ENCODE assay signal across 11 mouse cellular contexts in genomic region chr3:88473020-88473419, GRCm38 (mm10). TPM values are rescaled to one million over a fixed set of nuclear protein-coding genes. Genes with fewer than 3 reads are reported as not detected.
A peak's percentile ranks its signal among the peaks of the same experiment; 100 is the strongest.
DNase-seq lines count a peak whose midpoint lies in the region; ATAC-seq lines count a peak whose summit lies in the region.
"Had no signal": no experiment of that assay in that cellular context is flagged by ENCODE, and none has a peak within 500 bp of the region (broad histone marks: within the 10 kb centered on the region; RNA-seq: fewer than 3 reads in every experiment).

No protein-coding gene starts in this region.

- H3K27ac ChIP-seq in lung, embryonic 16.5 days (ENCODE audit: low read length) = no peak overlapping the region
- peak overlapping the region; percentile 57; the same call in 1 of the 2 replicates for H3K27ac ChIP-seq in embryonic facial prominence, embryonic 12.5 days
- H3K27ac ChIP-seq in hindbrain, embryonic 13.5 days = peak overlapping the region; percentile 44; the same call in 1 of the 2 replicates
- H3K27ac ChIP-seq in neural tube, embryonic 14.5 days (ENCODE audit: low read depth, low read length) = no peak overlapping the region
- no peak overlapping the region for H3K27ac ChIP-seq in heart, embryonic 12.5 days (ENCODE audit: poor library complexity, severe bottlenecking)
- H3K27ac ChIP-seq: liver, embryonic 12.5 days had no signal

- no peak overlapping the region for H3K9ac ChIP-seq in lung, embryonic 16.5 days (ENCODE audit: low read length)
- no peak overlapping the region for H3K9ac ChIP-seq in embryonic facial prominence, embryonic 12.5 days
- no peak overlapping the region for H3K9ac ChIP-seq in hindbrain, embryonic 13.5 days
- no peak overlapping the region for H3K9ac ChIP-seq in neural tube, embryonic 14.5 days (replicated peaks; ENCODE audit: low read depth, low read length)
- no peak overlapping the region for H3K9ac ChIP-seq in heart, embryonic 12.5 days
- H3K9ac ChIP-seq: liver, embryonic 12.5 days had no signal

- H3K9me3 ChIP-seq in lung, embryonic 16.5 days (ENCODE audit: control insufficient read depth, low read length) = peaks cover 3% of the 10 kb centered on the region; the same call in 1 of the 2 replicates
- no peaks in the 10 kb centered on the region for H3K9me3 ChIP-seq in embryonic facial prominence, embryonic 12.5 days
- no peaks in the 10 kb centered on the region for H3K9me3 ChIP-seq in hindbrain, embryonic 13.5 days
- H3K9me3 ChIP-seq in neural tube, embryonic 14.5 days (ENCODE audit: control insufficient read depth, low read length) = no peaks in the 10 kb centered on the region
- 0 out of 2 replicates have a peak, but pooled peaks cover 4% of the 10 kb centered on the region for H3K9me3 ChIP-seq in heart, embryonic 12.5 days (replicated peaks)
- H3K9me3 ChIP-seq: liver, embryonic 12.5 days had no signal

- WGBS in lung, embryonic 16.5 days = 35% methylated on average over 5 of the region's 5 CpGs
- WGBS in embryonic facial prominence, embryonic 12.5 days = 13% methylated on average over 5 of the region's 5 CpGs
- 24% methylated on average over 5 of the region's 5 CpGs for WGBS in hindbrain, embryonic 13.5 days
- WGBS in neural tube, embryonic 14.5 days = 24% methylated on average over 5 of the region's 5 CpGs
- 38% methylated on average over 5 of the region's 5 CpGs for WGBS in heart, embryonic 12.5 days

- H3K27me3 ChIP-seq in lung, embryonic 16.5 days (ENCODE audit: control insufficient read depth, insufficient read depth, low read depth, low read length) = no peaks in the 10 kb centered on the region
- H3K27me3 ChIP-seq in embryonic facial prominence, embryonic 12.5 days = no peaks in the 10 kb centered on the region
- 0 out of 2 replicates have a peak, but pooled peaks cover 4% of the 10 kb centered on the region for H3K27me3 ChIP-seq in hindbrain, embryonic 13.5 days
- no peaks in the 10 kb centered on the region for H3K27me3 ChIP-seq in neural tube, embryonic 14.5 days (ENCODE audit: control insufficient read depth, insufficient read depth, low read length)
- peaks cover 3% of the 10 kb centered on the region; the same call in 1 of the 2 replicates for H3K27me3 ChIP-seq in heart, embryonic 12.5 days (replicated peaks)

- no peak overlapping the region for H3K4me3 ChIP-seq in lung, embryonic 16.5 days (ENCODE audit: low read length)
- H3K4me3 ChIP-seq in embryonic facial prominence, embryonic 12.5 days = no peak overlapping the region
- H3K4me3 ChIP-seq in hindbrain, embryonic 13.5 days = no peak overlapping the region
- H3K4me3 ChIP-seq in neural tube, embryonic 14.5 days (ENCODE audit: low read depth, low read length) = no peak overlapping the region
- H3K4me3 ChIP-seq in heart, embryonic 12.5 days = no peak overlapping the region
- H3K4me3 ChIP-seq: liver, embryonic 12.5 days had no signal

- DNase-seq in lung, adult 18-20 months = no peak
- no peak for DNase-seq in cerebellum, postnatal 25 days
- DNase-seq: adrenal gland, postnatal 10 days; cerebellum, adult 2 months; thymus, adult 2 months had no signal

- no peak overlapping the region for H3K4me2 ChIP-seq in lung, embryonic 16.5 days (ENCODE audit: low read depth, low read length)
- H3K4me2 ChIP-seq in embryonic facial prominence, embryonic 12.5 days (replicated peaks) = no peak overlapping the region
- no peak overlapping the region for H3K4me2 ChIP-seq in hindbrain, embryonic 13.5 days
- H3K4me2 ChIP-seq in neural tube, embryonic 14.5 days (ENCODE audit: low read depth, low read length) = no peak overlapping the region
- H3K4me2 ChIP-seq in heart, embryonic 12.5 days = no peak overlapping the region
- H3K4me2 ChIP-seq: liver, embryonic 12.5 days had no signal

- H3K4me1 ChIP-seq in lung, embryonic 16.5 days (replicated peaks; ENCODE audit: control insufficient read depth, insufficient read depth, low read length) = no peaks in the 10 kb centered on the region; the same call in 1 of the 2 replicates
- H3K4me1 ChIP-seq in embryonic facial prominence, embryonic 12.5 days = peaks cover 5% of the 10 kb centered on the region; the same call in 1 of the 2 replicates
- H3K4me1 ChIP-seq in hindbrain, embryonic 13.5 days (replicated peaks) = peaks cover 11% of the 10 kb centered on the region; the same call in 1 of the 2 replicates
- no peaks in the 10 kb centered on the region for H3K4me1 ChIP-seq in neural tube, embryonic 14.5 days (ENCODE audit: control insufficient read depth, insufficient read depth, low read length)
- H3K4me1 ChIP-seq in heart, embryonic 12.5 days (replicated peaks) = no peaks in the 10 kb centered on the region

- peak; percentile 59 for ATAC-seq in lung, embryonic 16.5 days (ENCODE audit: low read depth)
- no peak for ATAC-seq in embryonic facial prominence, embryonic 12.5 days (ENCODE audit: insufficient number of reproducible peaks, insufficient read depth, low FRiP score, low TSS enrichment)
- ATAC-seq in hindbrain, embryonic 13.5 days (ENCODE audit: low FRiP score) = no peak
- ATAC-seq in neural tube, embryonic 14.5 days (ENCODE audit: low read depth) = peak; percentile 31; the same call in 1 of the 2 replicates
- no peak for ATAC-seq in heart, embryonic 12.5 days (ENCODE audit: insufficient number of reproducible peaks, low FRiP score)
- ATAC-seq: liver, embryonic 12.5 days had no signal

- H3K36me3 ChIP-seq in lung, embryonic 16.5 days (ENCODE audit: control insufficient read depth, insufficient read depth, low read length) = no peaks in the 10 kb centered on the region
- H3K36me3 ChIP-seq in embryonic facial prominence, embryonic 12.5 days = no peaks in the 10 kb centered on the region
- no peaks in the 10 kb centered on the region for H3K36me3 ChIP-seq in hindbrain, embryonic 13.5 days
- no peaks in the 10 kb centered on the region for H3K36me3 ChIP-seq in neural tube, embryonic 14.5 days (ENCODE audit: control insufficient read depth, insufficient read depth, low read length)
- no peaks in the 10 kb centered on the region for H3K36me3 ChIP-seq in heart, embryonic 12.5 days
- H3K36me3 ChIP-seq: liver, embryonic 12.5 days had no signal

RNA-seq across cellular contexts. Expression of gene Sema4a, which starts 12.0 kb away (rescaled TPM):
- 6.3 TPM in 2 replicates for polyA plus RNA-seq in lung, embryonic 16.5 days (2015; fragmentation: Nextera tagmentation; extraction: Ambion mirVana)
- 7.5 and 9.0 TPM in 2 replicates for polyA plus RNA-seq in embryonic facial prominence, embryonic 12.5 days (2016; fragmentation: Nextera tagmentation; extraction: Ambion mirVana)
- polyA plus RNA-seq in hindbrain, embryonic 13.5 days (2015; fragmentation: Nextera tagmentation; extraction: Ambion mirVana) = 25.5 and 27.4 TPM in 2 replicates
- polyA plus RNA-seq in neural tube, embryonic 14.5 days (2014; fragmentation: Nextera tagmentation; extraction: Ambion mirVana) = 20.8 and 21.5 TPM in 2 replicates
- polyA plus RNA-seq in heart, embryonic 12.5 days (2016; fragmentation: Nextera tagmentation; extraction: Ambion mirVana) = 0.92 and 1.3 TPM in 2 replicates

RNA-seq across cellular contexts. Expression of gene Lmna, which starts 36.7 kb away (rescaled TPM):
- 148 and 150 TPM in 2 replicates for polyA plus RNA-seq in lung, embryonic 16.5 days (2015; fragmentation: Nextera tagmentation; extraction: Ambion mirVana)
- 109 and 113 TPM in 2 replicates for polyA plus RNA-seq in embryonic facial prominence, embryonic 12.5 days (2016; fragmentation: Nextera tagmentation; extraction: Ambion mirVana)
- 31.9 and 35.0 TPM in 2 replicates for polyA plus RNA-seq in hindbrain, embryonic 13.5 days (2015; fragmentation: Nextera tagmentation; extraction: Ambion mirVana)
- polyA plus RNA-seq in neural tube, embryonic 14.5 days (2014; fragmentation: Nextera tagmentation; extraction: Ambion mirVana) = 41.0 and 41.4 TPM in 2 replicates
- 108 and 113 TPM in 2 replicates for polyA plus RNA-seq in heart, embryonic 12.5 days (2016; fragmentation: Nextera tagmentation; extraction: Ambion mirVana)

RNA-seq across cellular contexts. Expression of gene Slc25a44, which starts 48.1 kb away (rescaled TPM):
- 15.2 and 16.0 TPM in 2 replicates for polyA plus RNA-seq in lung, embryonic 16.5 days (2015; fragmentation: Nextera tagmentation; extraction: Ambion mirVana)
- polyA plus RNA-seq in embryonic facial prominence, embryonic 12.5 days (2016; fragmentation: Nextera tagmentation; extraction: Ambion mirVana) = 17.0 and 17.3 TPM in 2 replicates
- 32.5 and 32.8 TPM in 2 replicates for polyA plus RNA-seq in hindbrain, embryonic 13.5 days (2015; fragmentation: Nextera tagmentation; extraction: Ambion mirVana)
- polyA plus RNA-seq in neural tube, embryonic 14.5 days (2014; fragmentation: Nextera tagmentation; extraction: Ambion mirVana) = 40.8 and 42.5 TPM in 2 replicates
- 14.1 and 14.3 TPM in 2 replicates for polyA plus RNA-seq in heart, embryonic 12.5 days (2016; fragmentation: Nextera tagmentation; extraction: Ambion mirVana)

RNA-seq across cellular contexts. Expression of gene Mex3a, which starts 59.2 kb away (rescaled TPM):
- 13.1 and 13.5 TPM in 2 replicates for polyA plus RNA-seq in lung, embryonic 16.5 days (2015; fragmentation: Nextera tagmentation; extraction: Ambion mirVana)
- 36.3 and 37.7 TPM in 2 replicates for polyA plus RNA-seq in embryonic facial prominence, embryonic 12.5 days (2016; fragmentation: Nextera tagmentation; extraction: Ambion mirVana)
- 38.9 and 40.0 TPM in 2 replicates for polyA plus RNA-seq in hindbrain, embryonic 13.5 days (2015; fragmentation: Nextera tagmentation; extraction: Ambion mirVana)
- polyA plus RNA-seq in neural tube, embryonic 14.5 days (2014; fragmentation: Nextera tagmentation; extraction: Ambion mirVana) = 34.0 and 35.3 TPM in 2 replicates
- polyA plus RNA-seq in heart, embryonic 12.5 days (2016; fragmentation: Nextera tagmentation; extraction: Ambion mirVana) = 11.8 and 13.9 TPM in 2 replicates

Comparison
In these comparisons a context has a peak if more than half of its experiments do, and no peak if none do; other contexts are left out.
1. ATAC-seq: peak in lung, embryonic 16.5 days (single experiment) and neural tube, embryonic 14.5 days (single experiment); none in embryonic facial prominence, embryonic 12.5 days (single experiment), hindbrain, embryonic 13.5 days (single experiment) and heart, embryonic 12.5 days (single experiment).
2. H3K27ac ChIP-seq: peak in embryonic facial prominence, embryonic 12.5 days (single experiment) and hindbrain, embryonic 13.5 days (single experiment); none in lung, embryonic 16.5 days (single experiment), neural tube, embryonic 14.5 days (single experiment) and heart, embryonic 12.5 days (single experiment).